Mouse (Mus musculus): Measurements from ENCODE around the gene Plcb2.
A peak's percentile ranks its signal among the peaks of the same experiment; 100 is the strongest.

The Plcb2 gene

DNA sequence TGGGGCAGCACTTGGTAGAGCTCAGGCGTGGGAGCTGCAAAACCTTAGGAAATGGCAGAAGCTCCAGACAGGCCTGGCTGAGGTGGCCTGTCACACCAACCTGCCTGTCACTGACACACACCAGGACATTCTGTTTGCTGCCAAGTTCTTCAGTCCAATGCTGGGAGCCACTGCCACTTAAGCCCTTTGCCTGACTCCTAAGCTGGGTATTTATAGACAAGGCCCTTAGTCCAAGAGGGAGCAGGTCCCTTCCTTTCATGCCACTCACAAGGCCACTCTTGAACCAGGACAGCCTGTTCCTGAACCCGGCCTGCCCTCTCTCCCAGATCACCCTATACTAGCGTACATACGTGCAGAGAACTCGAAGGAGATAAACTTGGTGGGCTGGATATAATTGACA, 11.6 kb downstream of the Plcb2 start:
- DNase-seq (ENCODE audit: low spot score) = no peak

GRCm38 (mm10) chr2:118714230-118714629, 14.0 kb downstream of the Plcb2 start:
- no peak for DNase-seq (ENCODE audit: low spot score)

GRCm38 (mm10) chr2:118713631-118714030, 14.6 kb downstream of the Plcb2 start:
- DNase-seq (ENCODE audit: low spot score) = no peak

- no peak for DNase-seq (ENCODE audit: low spot score)
These were observed 17.2 kb downstream of the Plcb2 start for GRCm38 (mm10) chr2:118711038-118711494.

GRCm38 (mm10) chr2:118709655-118710221, 18.5 kb downstream of the Plcb2 start:
- peak; percentile 61 for DNase-seq (ENCODE audit: low spot score)

- peak; percentile 41 for DNase-seq (ENCODE audit: low spot score)
These were observed 19.8 kb downstream of the Plcb2 start for GRCm38 (mm10) chr2:118708472-118708871.

- no peak for DNase-seq (ENCODE audit: low spot score)
These were observed 21.8 kb downstream of the Plcb2 start for GRCm38 (mm10) chr2:118706436-118706835.

DNA sequence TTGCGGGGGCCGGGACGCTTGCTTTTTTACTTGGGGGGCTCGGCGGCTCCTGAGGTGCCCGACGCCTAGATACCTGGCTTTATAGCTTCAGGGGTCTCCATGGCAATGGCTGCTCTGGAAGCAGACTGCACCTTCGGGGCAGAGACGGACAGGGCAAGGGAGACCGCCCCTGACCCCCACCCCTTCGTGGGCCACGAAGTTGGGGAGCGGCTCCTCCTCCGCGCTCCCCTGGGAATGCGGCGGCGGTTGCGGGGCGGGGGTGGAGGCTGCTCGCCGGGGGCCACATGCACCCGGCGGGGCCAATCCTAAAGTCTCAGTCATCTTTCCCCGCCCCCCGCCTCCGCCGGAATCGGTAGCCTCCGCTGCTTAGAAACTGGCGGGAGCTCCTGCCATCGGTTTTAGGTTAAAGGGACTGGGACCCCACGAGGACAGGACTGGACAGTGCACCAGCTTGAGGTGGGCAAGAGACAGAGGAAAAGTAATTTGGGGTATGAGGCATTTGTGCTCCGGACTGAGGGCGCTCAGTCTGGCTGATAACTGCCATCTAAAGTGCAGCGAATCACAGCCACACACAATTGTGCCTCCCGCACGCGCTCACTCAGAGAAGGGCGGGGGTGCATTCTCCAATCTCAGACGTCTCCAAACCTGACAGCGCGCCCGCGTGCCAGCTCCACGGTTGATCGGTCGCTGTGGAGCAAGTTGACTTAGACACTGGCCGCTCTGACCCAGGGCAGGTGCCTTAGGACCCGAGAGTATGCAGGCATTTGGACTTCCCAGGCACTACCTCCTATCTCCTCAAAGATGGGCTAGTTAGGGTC, 24.1 kb downstream of the Plcb2 start, which contains the start of gene Ankrd63:
Gene Ankrd63 (minus strand): TSS at position 51 of the 818 bp plus-strand sequence.
- DNase-seq (ENCODE audit: low spot score) = no peak

DNA sequence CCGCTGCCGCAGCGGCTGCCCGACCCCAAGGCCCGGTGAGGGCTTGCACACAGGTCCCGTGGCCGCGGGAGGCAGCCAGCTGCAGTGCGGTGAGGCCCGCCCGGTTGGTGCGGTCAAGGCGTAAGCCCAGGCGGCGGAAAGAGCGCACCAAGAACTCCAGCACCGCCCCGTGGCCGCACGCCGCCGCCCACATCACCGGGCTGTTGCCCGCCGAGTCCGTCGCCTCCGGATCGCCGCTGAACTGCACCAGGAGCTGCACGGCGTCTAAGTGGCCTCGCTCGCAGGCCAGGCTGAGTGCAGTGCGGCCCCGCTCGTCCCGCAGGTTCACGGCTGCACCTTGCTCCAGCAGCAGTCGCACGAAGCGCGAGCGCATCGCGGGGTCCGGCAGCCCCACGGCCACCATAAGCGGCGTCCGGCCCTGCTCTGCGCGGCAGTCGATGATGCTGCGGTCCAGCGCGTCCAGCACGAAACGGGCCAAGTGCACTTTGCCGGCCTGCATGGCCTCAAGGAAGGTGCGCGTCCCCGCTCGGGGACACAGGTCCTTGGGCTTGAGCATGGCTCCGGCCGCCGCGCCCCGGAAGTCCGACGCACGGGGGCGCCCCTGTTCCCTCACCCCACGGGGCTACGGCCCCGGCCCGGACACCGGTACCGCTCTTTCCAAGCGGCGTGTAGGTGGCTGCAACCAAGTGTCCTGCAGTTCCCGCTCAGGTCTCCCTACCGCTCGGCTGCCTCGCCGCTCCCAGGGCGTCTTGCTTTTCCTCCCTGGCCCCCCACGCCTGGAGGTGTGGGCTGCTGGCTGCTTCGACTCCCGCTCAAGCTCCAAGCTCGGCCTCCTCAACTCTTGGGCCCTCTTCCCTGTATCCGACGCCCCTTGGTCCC, 25.1 kb downstream of the Plcb2 start:
- no peak for DNase-seq (ENCODE audit: low spot score)

DNA sequence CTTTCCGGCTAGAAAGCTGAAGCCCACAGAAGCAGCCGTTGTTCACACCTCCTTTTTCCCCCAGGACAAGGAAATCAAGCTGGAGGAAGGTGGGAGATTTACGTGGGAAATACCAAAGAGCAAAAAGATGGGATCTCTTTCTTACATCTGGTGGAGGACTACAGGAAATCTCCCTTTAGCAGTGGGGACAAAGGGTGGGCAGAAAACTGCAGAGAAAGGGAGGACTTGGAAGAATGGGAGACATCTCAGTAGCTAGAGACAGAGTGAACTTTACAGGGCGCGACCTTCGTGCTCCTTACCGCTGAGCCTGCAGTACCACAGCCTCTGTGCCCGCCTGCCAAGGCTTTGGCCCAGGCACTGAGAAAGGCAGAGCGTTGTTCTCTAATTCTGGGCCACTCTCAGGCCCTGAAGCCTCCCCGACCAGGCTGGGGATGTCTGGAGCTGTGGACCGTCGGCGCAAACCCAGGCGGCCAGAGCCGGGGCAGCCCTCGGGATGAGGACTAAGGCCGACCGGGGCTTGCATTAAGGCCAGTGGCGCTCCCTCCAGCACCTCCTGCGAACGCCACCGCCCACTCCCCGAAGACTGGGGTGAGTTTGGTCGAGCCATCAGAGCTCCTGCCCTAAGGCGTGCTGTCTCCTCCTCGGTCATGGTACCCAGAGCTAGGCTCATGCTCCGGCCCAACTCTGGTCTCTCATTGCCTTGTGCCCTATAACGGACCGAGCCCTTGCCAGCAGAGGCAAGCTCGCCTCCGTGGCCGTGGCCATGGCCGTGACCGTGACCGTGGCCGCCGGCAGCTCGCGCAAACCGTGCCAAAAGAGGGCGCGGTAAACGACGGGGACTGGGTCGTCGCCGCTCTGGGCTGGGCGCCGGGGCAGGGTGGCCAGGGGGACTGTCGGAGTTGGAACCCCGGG, 26.0 kb downstream of the Plcb2 start:
- DNase-seq (ENCODE audit: low spot score) = no peak

DNA sequence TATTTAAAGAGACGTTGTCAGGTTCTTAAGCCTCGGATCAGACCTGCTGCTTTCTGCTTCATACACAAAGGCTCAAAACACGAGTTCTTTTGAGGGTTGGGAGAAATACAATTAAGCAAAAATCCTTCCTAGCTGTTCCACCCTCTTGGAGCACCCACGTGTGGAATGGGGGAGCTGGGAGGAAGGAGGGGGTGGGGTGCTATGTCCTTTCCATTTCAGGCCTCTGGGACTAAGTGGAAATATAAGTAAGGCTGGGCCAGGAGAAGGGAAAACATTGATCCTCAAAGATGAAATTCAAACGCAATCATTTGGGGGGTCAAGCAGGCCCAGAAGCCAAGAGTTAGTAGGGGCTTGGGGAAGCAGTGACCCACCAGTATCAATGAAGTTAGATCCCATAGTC, 27.1 kb downstream of the Plcb2 start:
- DNase-seq (ENCODE audit: low spot score) = no peak

- peak; percentile 86 for DNase-seq (ENCODE audit: low spot score)
These were observed 27.8 kb downstream of the Plcb2 start for GRCm38 (mm10) chr2:118700179-118701062.

DNA sequence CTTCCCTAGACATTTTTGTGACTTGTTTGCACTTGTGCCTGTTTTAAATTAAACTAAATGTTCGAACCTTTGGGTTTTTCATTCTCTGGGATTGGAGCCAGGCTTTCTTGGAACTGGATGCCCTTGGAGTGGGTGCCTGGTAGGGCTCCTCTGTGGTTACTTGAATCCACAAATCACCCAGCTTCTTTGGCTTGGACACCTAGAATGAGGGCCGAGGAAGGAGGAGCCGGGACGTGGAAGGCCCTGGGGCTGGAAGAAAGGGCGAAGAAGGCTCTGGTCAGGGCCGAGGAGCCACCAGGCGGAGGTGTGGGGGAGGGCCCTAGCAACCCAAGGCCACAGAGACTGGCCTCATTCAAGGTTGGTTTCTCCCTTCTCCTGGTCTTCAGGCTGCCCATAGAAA, 30.3 kb downstream of the Plcb2 start:
- peak; percentile 93 for DNase-seq (ENCODE audit: low spot score)

DNA sequence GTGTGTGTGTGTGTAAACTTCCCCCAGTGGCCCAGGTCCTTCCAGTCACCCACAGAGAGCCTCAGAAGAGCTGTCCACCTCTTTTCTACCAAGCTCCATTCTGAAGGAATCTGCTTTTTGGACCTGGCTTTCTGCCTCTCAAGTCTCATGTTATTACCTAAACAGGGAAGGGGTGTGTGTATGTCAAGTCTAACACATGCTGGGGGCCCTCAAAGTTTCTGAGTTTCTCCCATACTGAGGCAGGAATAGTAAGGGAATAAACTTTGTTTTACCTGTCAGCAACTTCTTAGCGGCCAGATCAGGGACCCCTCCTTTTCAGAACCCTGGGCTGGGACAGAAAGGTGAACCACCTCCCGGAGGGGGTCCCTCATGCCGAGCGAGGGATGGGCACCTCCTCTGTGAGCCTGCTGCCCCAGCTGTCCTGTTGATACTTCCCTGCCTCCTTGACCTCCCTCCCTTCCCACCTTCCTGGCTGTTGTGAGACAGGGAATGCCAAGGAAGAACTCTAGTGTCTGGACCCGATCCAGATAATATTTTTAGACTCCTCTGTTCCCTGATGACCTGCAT, 30.8 kb downstream of the Plcb2 start:
- peak; percentile 40 for DNase-seq (ENCODE audit: low spot score)

GRCm38 (mm10) chr2:118696451-118697308, 31.6 kb downstream of the Plcb2 start:
- DNase-seq (ENCODE audit: low spot score) = peak; percentile 27

- peak; percentile 88 for DNase-seq (ENCODE audit: low spot score)
These were observed 32.5 kb downstream of the Plcb2 start for GRCm38 (mm10) chr2:118695677-118696232.

- DNase-seq (ENCODE audit: low spot score) = no peak
These were observed 34.8 kb downstream of the Plcb2 start for GRCm38 (mm10) chr2:118693370-118693966.

GRCm38 (mm10) chr2:118689875-118690274, 38.4 kb downstream of the Plcb2 start:
- no peak for DNase-seq (ENCODE audit: low spot score)

Data from adipocyte (in vitro differentiated cells).